Mouse (Mus musculus) neural tube, embryonic 12.5 days (tissue): ENCODE data around the gene Wdr37. TPM values are rescaled to one million over a fixed set of nuclear protein-coding genes. Genes with fewer than 3 reads are reported as not detected.
A peak's percentile ranks its signal among the peaks of the same experiment; 100 is the strongest.

Experiments used
- ATAC-seq: fragments of 200-750 bp; cut with Nextera tagmentation; 2 replicates; pipeline ENCODE4 v1.8.0; 2017; ENCODE audit warnings: low read depth, mild to moderate bottlenecking, moderate TSS enrichment, moderate library complexity; ENCODE audit not compliant: low FRiP score
- H3K27ac ChIP-seq: fragments of 300-500 bp; sonication (generic); 2 replicates; pipeline ENCODE4 v1.5.1; 2016
- H3K27me3 ChIP-seq: fragments of 300-500 bp; sonication (generic); replicated peaks from 2 replicates; pipeline ENCODE4 v1.6.1; 2016; ENCODE audit warnings: mild to moderate bottlenecking
- H3K36me3 ChIP-seq: fragments of 300-500 bp; sonication (generic); 2 replicates; pipeline ENCODE4 v1.6.1; 2016; ENCODE audit warnings: mild to moderate bottlenecking
- H3K4me1 ChIP-seq: fragments of 300-500 bp; sonication (generic); 2 replicates; pipeline ENCODE4 v1.6.1; 2016
- H3K4me2 ChIP-seq: fragments of 300-500 bp; sonication (generic); replicated peaks from 2 replicates; pipeline ENCODE4 v1.6.1; 2016; ENCODE audit warnings: mild to moderate bottlenecking
- H3K4me3 ChIP-seq: fragments of 300-500 bp; sonication (generic); 2 replicates; pipeline ENCODE4 v1.5.1; 2016
- H3K9ac ChIP-seq: fragments of 300-500 bp; sonication (generic); 2 replicates; pipeline ENCODE4 v1.6.1; 2016; ENCODE audit warnings: mild to moderate bottlenecking
- H3K9me3 ChIP-seq: fragments of 300-500 bp; sonication (generic); 2 replicates; pipeline ENCODE4 v1.6.1; 2016; ENCODE audit warnings: mild to moderate bottlenecking
- WGBS: fragments of 180-500 bp; shearing (Covaris S2); methylation state at CpG from one replicate; pipeline ENCODE4 v1.1.7; 2016; 5-methylcytosine and 5-hydroxymethylcytosine counted together
- microRNA-seq: library from miRNA; unstranded; fragments of <30 nt; microRNA quantifications from one replicate; pipeline ENCODE4, GENCODE M21; 2017
- polyA plus RNA-seq: library from polyadenylated mRNA; unstranded; fragments of >200 nt; fragmentation: Nextera tagmentation; extraction: Ambion mirVana; gene quantifications from 2 replicates; pipeline ENCODE4 v1.2.1, GENCODE M21; 2016

The Wdr37 gene
- polyA plus RNA-seq, 1 experiment from 2014 or later, result 53.1 TPM

DNA sequence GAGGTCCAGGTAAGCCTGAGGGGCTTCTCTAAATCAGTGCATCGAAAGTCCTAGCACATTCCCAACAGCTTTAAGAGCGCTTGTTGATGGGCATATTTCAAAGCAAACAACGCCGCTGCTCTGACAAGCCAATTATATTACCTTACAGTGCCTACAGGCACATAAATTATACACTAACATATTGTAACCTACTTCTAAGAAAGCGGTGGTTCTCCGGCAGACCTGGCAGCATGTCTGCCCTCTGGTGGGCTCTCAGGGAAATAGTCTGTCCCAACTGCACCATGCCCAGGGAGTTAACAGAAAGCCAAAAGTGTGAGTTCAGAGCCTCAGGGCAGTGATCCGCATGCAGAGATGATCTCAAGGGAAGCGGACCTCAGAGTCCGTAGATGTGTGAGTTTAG lies 86.5 kb downstream of the Wdr37 start:
- peak; percentile 56; the same call in 1 of the 2 replicates for ATAC-seq
- Histone ChIP-seq H3K4me1 (no peaks in the 10 kb centered on the region), H3K27me3 (no peaks in the 10 kb centered on the region), H3K36me3 (no peaks in the 10 kb centered on the region), H3K9ac (no peak overlapping the region), H3K27ac (no peak overlapping the region), H3K4me2 (no peak overlapping the region), H3K4me3 (no peak overlapping the region), H3K9me3 (no peaks in the 10 kb centered on the region)
- WGBS, result 42% methylated on average over 9 of the region's 9 CpGs

DNA sequence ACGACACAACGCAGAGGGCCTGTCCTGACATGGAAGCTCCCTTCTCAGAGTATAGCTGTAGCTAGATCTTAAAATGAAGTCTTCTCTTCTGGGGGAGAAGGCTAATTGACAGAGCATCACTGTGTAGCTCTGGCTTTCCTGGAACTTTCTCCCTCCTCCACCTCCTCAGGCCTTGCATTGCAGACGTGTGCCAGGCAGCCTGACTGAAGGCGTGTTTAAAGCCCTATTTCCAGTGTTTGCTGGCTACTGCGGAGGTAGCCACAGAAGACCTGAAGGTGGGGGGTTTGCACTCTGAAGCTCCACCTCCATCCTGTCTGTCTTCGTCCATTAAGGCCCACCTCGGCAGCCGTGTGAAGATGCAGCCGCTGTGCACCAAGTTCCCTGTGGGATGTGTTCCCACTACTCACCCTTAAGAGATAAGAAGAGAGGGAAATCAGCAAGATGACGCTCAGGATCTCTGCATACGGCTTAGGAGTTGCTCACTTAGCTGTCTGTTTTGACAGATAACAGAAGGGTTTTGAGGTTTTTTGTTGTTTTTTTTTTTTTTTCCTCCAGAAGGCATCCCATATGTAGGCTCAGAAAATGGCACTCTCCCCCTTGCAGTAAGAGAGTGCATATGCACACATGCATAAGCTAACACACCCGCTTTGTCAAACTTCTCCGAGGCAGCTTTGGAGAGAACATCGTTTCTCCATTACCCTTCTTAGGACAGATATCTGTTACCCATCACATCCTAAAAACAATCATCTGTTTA lies 87.2 kb downstream of the Wdr37 start:
- H3K36me3 ChIP-seq, result no peaks in the 10 kb centered on the region
- no peak overlapping the region for H3K4me2 ChIP-seq
- ATAC-seq, result no peak
- no peak overlapping the region for H3K4me3 ChIP-seq
- no peaks in the 10 kb centered on the region for H3K9me3 ChIP-seq
- no peak overlapping the region for H3K9ac ChIP-seq
- 89% methylated on average over 14 of the region's 14 CpGs for WGBS
- H3K27ac ChIP-seq, result no peak overlapping the region
- H3K4me1 ChIP-seq, result no peaks in the 10 kb centered on the region
- H3K27me3 ChIP-seq, result no peaks in the 10 kb centered on the region

DNA sequence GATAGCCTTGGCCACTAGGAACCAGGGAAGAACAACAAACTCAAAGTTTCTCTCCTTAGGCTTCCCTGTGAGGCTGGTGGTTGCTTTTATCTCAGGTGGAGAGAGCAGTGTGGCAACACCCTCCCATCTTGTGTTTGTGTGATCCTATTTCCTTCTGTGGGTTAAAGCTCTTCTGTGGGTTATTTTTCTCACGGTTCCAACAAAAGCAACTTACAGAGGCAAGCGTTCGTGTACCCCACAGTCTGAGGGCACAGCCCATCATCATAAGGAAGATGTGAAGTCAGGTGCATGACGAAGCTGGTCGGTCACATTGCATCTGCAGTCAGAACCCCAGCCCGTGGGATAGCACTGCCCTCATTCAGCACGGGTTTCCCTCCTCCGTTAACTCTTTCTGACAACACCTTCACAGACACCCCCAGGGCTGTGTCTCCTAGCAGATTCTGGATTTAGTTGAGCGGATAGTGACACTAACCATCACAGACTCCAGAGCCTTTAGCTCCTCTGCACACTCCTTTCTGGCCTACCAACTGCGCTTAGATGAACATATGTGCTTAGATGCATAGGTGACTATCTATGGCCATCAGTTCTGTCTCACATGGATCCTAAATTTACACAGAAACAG lies 87.9 kb downstream of the Wdr37 start:
- H3K4me1 ChIP-seq, result no peaks in the 10 kb centered on the region
- ATAC-seq, result no peak
- no peaks in the 10 kb centered on the region for H3K27me3 ChIP-seq
- H3K9me3 ChIP-seq, result no peaks in the 10 kb centered on the region
- WGBS, result 89% methylated on average over 10 of the region's 10 CpGs
- H3K36me3 ChIP-seq, result no peaks in the 10 kb centered on the region
- no peak overlapping the region for H3K4me2 ChIP-seq
- H3K4me3 ChIP-seq, result no peak overlapping the region
- no peak overlapping the region for H3K27ac ChIP-seq
- H3K9ac ChIP-seq, result no peak overlapping the region

DNA sequence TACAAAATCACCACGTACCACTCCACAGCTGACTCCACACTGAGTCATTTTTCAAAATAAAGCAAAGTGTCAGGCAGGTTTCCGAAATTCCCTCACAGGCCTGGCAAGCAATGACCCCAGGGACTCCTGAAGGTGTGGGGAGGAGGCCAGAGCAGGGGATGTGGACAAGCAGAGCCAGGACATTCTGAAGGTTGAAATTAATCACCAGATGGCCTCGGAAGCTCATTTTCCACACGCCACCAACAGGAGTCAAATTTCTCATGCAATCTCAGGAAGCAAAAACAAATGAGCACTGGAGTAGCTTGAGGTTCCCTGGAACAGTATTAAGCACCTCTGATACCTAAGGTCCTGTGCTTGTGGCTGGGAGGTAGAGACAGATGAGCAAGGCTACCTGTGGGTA lies 89.1 kb downstream of the Wdr37 start:
- Histone ChIP-seq H3K4me3 (no peak overlapping the region), H3K4me1 (no peaks in the 10 kb centered on the region)

DNA sequence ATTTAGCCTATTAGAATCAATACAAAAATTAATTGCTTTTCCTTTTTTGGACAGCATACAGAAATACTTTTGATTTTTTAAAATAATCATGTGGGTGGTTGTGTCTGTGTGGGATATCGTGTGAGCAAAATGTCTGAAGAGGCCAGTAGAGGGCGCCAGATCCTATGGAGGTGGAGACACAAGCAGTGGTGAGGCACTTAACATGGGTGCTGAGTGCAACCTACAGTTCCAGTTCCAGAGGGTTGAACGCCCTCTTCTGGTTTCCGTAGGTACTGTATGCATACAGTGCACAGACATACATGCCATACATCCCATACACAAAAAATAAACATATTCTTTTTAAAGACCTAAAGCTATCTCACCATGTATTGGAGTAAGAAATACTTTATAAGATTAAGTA lies 91.3 kb downstream of the Wdr37 start:
- no peaks in the 10 kb centered on the region for H3K4me1 ChIP-seq
- H3K36me3 ChIP-seq, result no peaks in the 10 kb centered on the region
- H3K9me3 ChIP-seq, result no peaks in the 10 kb centered on the region
- 48% methylated on average over 4 of the region's 4 CpGs for WGBS
- H3K27ac ChIP-seq, result no peak overlapping the region
- H3K4me3 ChIP-seq, result no peak overlapping the region
- no peaks in the 10 kb centered on the region for H3K27me3 ChIP-seq
- no peak overlapping the region for H3K4me2 ChIP-seq
- H3K9ac ChIP-seq, result no peak overlapping the region
- ATAC-seq, result no peak

More for the DNA sequence above, 89.1 kb downstream of the Wdr37 start:
- H3K27ac ChIP-seq, result no peak overlapping the region
- no peaks in the 10 kb centered on the region for H3K27me3 ChIP-seq
- no peak overlapping the region for H3K9ac ChIP-seq
- H3K9me3 ChIP-seq, result no peaks in the 10 kb centered on the region
- no peaks in the 10 kb centered on the region for H3K36me3 ChIP-seq
- 57% methylated on average over 4 of the region's 4 CpGs for WGBS
- ATAC-seq, result no peak
- H3K4me2 ChIP-seq, result no peak overlapping the region

DNA sequence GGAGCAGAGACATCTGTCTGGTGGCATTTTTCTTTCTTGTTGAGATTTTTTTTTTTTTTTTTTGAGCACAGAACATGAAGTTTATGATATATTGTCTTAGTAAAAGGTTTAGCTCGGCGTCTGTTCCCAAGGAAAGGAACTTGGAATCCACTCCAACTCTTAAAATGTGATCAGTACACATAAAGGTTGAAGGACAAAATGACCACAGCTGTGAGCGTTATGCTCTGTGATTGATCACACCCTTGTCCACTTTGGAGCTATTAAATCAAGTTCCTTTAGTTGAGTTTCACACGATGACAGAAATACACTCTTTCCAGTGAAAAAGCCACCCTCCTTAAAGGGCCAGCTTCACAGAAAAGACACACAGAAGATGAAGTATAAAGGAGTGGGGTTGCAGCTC lies 101.1 kb downstream of the Wdr37 start:
- Histone ChIP-seq H3K27me3 (no peaks in the 10 kb centered on the region), H3K9me3 (peaks cover 4% of the 10 kb centered on the region; the same call in 1 of the 2 replicates), H3K36me3 (no peaks in the 10 kb centered on the region), H3K4me2 (no peak overlapping the region), H3K4me1 (no peaks in the 10 kb centered on the region), H3K27ac (no peak overlapping the region), H3K4me3 (no peak overlapping the region), H3K9ac (no peak overlapping the region)
- no peak for ATAC-seq
- WGBS, result 55% methylated on average over 4 of the region's 4 CpGs

DNA sequence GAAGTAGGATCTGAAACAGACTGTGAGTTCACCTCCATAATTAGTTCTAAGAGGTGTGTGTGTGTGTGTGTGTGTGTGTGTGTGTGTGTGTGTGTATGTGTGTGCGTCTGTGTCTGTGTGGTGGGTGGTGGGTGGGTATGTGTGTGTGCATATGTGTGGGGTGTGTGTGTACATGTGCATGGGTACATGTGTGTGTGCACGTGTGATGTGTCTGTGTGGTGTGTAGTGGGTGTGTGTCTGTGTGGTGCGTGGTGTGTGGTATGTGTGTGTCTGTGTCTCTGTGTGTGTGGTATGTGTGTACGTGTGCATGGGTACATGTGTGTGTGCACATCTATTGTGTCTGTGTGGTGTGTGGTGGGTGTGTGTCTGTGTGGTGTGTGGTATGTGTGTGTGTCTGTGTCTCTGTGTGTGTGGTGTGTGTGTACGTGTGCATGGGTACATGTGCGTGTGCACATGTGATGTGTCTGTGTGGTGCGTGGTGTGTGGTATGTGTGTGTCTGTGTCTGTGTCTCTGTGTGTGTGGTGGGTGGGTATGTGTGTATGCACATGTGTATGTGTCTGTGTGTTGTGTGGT lies 102.0 kb downstream of the Wdr37 start:
- Histone ChIP-seq H3K4me3 (no peak overlapping the region), H3K4me1 (no peaks in the 10 kb centered on the region), H3K9ac (no peak overlapping the region), H3K4me2 (no peak overlapping the region), H3K27me3 (no peaks in the 10 kb centered on the region), H3K9me3 (peaks cover 4% of the 10 kb centered on the region; the same call in 1 of the 2 replicates), H3K36me3 (no peaks in the 10 kb centered on the region), H3K27ac (no peak overlapping the region)
- WGBS, result 93% methylated on average over 7 of the region's 7 CpGs
- no peak for ATAC-seq

DNA sequence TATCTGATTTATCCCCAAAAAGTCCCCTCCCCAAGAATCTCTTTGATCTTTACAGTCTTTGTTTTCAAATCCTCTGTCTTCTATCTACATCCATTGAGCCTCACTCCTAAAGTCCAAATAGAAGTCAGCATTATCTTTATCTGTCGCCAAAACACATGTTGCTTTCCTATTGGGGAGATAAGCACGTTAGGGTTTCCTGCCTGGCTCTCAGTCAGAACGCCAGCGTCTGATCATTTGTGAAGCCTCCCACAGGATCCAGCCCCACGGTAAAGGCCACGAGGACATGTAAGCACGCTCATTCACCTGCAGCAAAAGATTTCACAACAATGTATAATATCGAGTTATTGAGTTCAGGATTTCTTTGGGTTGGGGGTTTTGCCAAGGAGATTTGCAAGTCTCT lies 110.8 kb downstream of the Wdr37 start:
- H3K36me3 ChIP-seq, result no peaks in the 10 kb centered on the region
- H3K4me2 ChIP-seq, result no peak overlapping the region
- WGBS, result 86% methylated on average over 8 of the region's 8 CpGs
- H3K4me3 ChIP-seq, result no peak overlapping the region
- no peaks in the 10 kb centered on the region for H3K4me1 ChIP-seq
- no peak for ATAC-seq
- H3K27ac ChIP-seq, result no peak overlapping the region
- H3K9ac ChIP-seq, result no peak overlapping the region
- no peaks in the 10 kb centered on the region for H3K27me3 ChIP-seq
- no peaks in the 10 kb centered on the region for H3K9me3 ChIP-seq

Small RNA genes lying within 50 kb of the gene (microRNA-seq; reads per million reads assigned to microRNA genes)
- gene Gm22750, result not detected

Other genes with a start within 250 kb of the Wdr37 start
- gene Idi1, start 13.6 kb upstream of the Wdr37 start, polyA plus RNA-seq, result 103 and 117 TPM in 2 replicates
- gene Gm9745, start 76.3 kb upstream of the Wdr37 start, polyA plus RNA-seq, result not detected in 2 replicates
- 0.11 TPM in 1 of 2 replicates, not detected in the other for gene Idi2, start 81.0 kb upstream of the Wdr37 start, polyA plus RNA-seq
- gene Gtpbp4, start 124.2 kb upstream of the Wdr37 start, polyA plus RNA-seq, result 81.6 and 82.6 TPM in 2 replicates
- 34.2 and 34.5 TPM in 2 replicates for gene Larp4b, start 222.0 kb upstream of the Wdr37 start, polyA plus RNA-seq